Mouse (Mus musculus): ENCODE data around the gene Creb5.
A peak's percentile ranks its signal among the peaks of the same experiment; 100 is the strongest.

Creb5 gene

GRCm38 (mm10) chr6:53641633-53642605 is 354.8 kb downstream of the Creb5 start:
- no peak for DNase-seq (ENCODE audit: low read depth, low spot score)

GRCm38 (mm10) chr6:53642826-53643356 is 355.8 kb downstream of the Creb5 start:
- no peak for DNase-seq (ENCODE audit: low read depth, low spot score)

- no peak for DNase-seq (ENCODE audit: low read depth, low spot score)
Observed at GRCm38 (mm10) chr6:53643481-53643880, 356.4 kb downstream of the Creb5 start.

DNA sequence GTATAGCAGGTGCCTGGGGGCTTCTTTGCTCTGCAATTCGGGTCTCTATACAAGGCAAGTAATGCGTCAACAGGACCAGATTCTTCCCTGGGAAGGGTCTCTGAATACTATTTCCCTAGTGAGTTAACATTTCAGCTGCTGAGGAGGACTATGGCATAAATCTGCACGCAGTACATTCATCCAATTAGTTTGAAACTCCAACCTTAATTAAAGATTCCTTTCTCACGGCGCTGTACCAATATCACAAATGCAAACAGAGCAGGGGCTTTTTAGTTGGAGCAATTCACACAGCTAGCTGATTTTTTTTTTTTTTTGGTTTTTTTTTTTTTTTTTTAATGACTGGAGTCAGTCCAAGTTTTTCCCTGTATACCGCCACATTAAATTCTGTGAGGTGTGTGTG is 357.0 kb downstream of the Creb5 start:
- DNase-seq (ENCODE audit: low read depth, low spot score) = no peak

GRCm38 (mm10) chr6:53644971-53645370 is 357.9 kb downstream of the Creb5 start:
- no peak for DNase-seq (ENCODE audit: low read depth, low spot score)

GRCm38 (mm10) chr6:53649782-53650181 is 362.7 kb downstream of the Creb5 start:
- no peak for DNase-seq (ENCODE audit: low read depth, low spot score)

GRCm38 (mm10) chr6:53652691-53653090 is 365.6 kb downstream of the Creb5 start:
- DNase-seq (ENCODE audit: low read depth, low spot score) = no peak

DNA sequence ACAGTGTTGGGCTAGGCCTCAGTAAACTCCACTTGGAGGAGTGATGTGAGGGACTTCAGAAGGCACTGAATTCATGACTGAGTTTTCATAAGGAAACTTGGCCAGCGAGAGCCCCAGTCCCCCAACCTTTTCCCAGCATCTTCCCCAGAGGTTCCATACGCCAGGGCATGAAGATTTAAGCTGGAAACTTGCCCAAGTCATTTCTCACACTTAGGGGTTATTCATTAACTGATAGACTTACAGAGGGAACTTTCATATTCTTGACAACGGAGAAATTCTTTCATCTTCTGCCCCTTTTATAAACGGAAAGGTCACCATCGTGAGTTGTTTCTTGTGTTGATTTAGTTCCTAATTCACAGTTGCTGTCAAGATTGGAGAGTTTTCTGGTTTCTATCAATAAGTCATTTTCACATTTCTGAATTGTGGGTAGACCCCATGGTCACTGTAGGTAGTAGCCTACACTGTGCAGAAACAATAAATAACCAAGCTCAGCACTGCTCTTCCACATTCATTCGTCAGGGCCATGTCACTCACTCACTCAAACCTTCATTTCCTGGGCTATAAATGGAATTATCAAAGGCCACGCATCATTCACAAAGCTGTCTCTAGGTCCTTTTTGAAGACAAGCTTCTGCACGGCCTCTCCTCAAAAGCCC is 366.8 kb downstream of the Creb5 start:
- DNase-seq (ENCODE audit: low read depth, low spot score) = no peak

- peak; percentile 17 for DNase-seq (ENCODE audit: low read depth, low spot score)
Observed at GRCm38 (mm10) chr6:53654361-53654824, 367.3 kb downstream of the Creb5 start.

GRCm38 (mm10) chr6:53656466-53656865 is 369.4 kb downstream of the Creb5 start:
- no peak for DNase-seq (ENCODE audit: low read depth, low spot score)

- DNase-seq (ENCODE audit: low read depth, low spot score) = no peak
Observed at GRCm38 (mm10) chr6:53657483-53657882, 370.4 kb downstream of the Creb5 start.

DNA sequence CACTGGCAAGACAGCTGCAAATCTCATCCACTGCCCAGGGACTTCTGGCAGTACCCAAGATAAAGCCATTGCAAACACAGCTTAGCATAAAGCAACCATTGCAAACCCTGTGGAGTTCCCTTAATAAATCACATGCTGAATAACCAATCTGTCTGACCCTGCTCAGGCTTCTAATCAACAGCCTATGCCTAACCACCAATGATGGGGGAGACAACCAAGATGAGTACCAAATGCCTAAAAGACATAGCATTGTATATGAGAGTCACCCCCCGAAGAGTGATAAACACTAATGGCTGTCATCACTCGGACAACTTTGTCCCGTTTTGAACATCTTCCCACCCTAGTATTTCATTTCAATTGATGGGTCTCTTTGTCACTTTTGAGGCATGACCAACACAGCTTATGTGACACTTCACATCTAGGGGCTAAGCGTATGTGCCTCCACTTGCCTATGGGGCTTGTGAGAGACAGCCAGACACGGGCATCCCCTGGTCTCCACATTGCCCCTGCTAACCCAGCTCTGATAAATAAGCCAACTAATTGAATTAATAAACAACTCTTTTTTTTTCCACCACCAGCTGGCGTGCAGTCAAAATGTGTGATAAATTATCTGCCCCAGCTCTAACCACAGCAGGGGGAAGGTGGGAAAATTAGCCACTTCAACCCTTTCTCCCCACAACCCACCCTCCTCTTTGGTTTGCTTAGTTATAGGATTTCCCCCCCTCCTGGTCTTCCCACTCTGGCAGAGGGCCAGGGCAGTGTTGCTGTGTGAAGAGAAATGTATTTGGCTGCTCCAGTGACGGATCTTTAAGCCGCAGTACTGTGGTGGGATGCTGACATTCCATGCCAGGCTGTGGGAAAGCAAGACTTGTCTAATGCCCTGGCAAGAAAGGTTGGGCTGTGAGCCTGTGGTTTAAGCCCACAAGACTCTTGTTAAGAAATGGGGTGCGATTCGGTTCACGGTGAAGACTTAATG is 376.1 kb downstream of the Creb5 start:
- no peak for DNase-seq (ENCODE audit: low read depth, low spot score)

DNA sequence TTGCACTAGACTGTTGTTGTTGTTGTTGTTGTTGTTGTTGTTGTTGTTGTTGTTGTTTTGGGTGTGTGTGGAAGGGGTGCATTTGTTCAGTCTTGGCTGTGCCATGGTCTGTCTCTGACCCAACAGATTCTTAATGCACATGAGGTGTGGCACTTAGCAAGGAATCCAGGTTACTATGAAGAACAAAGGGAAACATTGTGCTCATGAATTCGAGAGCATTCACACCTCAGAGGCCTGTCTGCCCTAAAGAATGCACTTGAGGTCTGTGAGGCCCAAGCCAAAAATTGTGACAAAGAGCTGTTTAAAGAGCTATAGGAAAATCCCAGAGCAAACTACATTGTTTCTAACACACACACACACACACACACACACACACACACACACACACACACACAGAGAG is 377.7 kb downstream of the Creb5 start:
- DNase-seq (ENCODE audit: low read depth, low spot score) = no peak

- DNase-seq (ENCODE audit: low read depth, low spot score) = no peak
Observed at GRCm38 (mm10) chr6:53666503-53666902, 379.4 kb downstream of the Creb5 start.

GRCm38 (mm10) chr6:53678307-53678706 is 391.2 kb downstream of the Creb5 start:
- no peak for DNase-seq (ENCODE audit: low read depth, low spot score)

DNA sequence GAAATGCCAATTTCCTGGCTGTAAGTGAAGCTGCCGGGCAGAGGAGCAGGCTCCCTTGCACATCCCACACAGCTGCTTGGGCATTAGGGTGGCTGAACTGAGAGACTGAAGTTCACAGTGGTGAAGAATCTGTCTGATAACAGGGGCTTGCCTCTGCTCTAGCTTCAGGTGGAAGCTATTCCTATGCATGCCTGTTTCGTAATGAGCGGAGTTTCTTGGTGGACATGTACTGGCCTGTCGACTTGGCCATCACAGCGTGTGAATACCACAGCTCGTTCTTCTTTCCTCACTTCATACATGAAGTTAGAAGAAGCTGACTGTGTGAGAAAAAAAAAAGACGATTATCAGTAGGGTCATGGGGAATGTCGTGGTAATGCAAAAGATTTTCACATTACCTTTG is 393.0 kb downstream of the Creb5 start:
- no peak for DNase-seq (ENCODE audit: low read depth, low spot score)

DNA sequence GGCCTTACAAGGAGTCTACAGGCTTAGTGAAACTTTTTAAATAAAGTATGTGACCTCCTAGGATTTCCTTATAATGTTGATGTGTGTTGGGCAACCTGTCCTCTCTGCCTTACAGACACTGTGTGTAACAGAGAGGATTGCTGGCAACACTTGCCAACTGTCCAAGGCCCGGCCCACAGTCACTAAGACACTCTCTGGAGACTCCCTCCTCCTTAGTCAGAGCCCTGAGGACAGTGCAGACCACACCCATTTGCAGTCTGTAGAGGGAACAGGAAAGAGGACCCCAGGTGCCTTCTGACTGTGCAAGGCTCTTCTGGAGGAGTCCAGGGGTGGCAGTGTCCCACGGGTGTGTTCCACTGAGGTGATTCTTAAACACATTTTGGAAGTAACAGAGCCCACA is 397.3 kb downstream of the Creb5 start:
- peak; percentile 27 for DNase-seq (ENCODE audit: low read depth, low spot score)

- no peak for DNase-seq (ENCODE audit: low read depth, low spot score)
Observed at GRCm38 (mm10) chr6:53685323-53685722, 398.3 kb downstream of the Creb5 start.

- DNase-seq (ENCODE audit: low read depth, low spot score) = no peak
Observed at GRCm38 (mm10) chr6:53688762-53689477, 401.9 kb downstream of the Creb5 start.

DNA sequence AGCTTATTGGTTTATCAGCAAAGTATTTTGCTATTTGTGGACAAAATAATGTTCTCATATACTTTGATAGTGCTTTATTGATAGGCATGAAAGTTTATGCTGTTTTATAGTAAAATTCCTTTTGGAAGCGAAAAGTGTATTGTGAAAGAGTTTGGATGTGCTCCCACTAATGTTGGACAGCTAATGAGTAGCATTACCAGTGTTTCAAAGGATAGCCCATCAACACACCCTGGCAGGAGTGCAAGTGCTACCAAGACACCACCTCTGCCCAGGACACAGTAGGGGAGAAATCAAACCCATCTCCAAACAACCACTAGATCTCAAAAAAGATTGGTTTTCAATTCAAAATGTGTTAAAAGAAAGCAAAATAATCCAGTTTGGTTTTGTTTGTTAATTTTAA is 403.9 kb downstream of the Creb5 start:
- DNase-seq (ENCODE audit: low read depth, low spot score) = no peak

DNA sequence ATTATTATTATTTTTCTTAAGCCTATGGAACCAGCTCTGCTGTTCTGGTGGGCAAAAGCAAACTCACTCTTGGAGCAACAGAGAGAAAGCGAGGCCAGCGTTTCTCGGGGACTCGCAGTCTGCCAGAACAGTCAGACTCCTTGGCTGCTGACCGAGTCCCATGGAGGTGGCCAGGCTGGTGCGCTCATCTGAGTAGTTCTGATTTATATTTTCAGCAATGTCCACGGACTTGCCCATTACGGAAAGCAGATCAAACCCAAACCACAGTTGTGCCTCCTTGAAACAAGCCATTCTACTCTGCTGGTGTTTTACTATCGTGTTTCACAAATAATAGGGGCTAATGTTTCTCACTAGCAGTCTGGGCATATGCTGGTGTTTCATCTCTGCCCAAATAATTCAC is 408.1 kb downstream of the Creb5 start:
- no peak for DNase-seq (ENCODE audit: low read depth, low spot score)
